Mouse (Mus musculus) intestine, embryonic 15.5 days (tissue): Measurements from ENCODE around the gene Nisch. TPM values are rescaled to one million over a fixed set of nuclear protein-coding genes. Genes with fewer than 3 reads are reported as not detected.

Experiments used
- ATAC-seq: fragments of 200-750 bp; cut with Nextera tagmentation; 2 replicates; pipeline ENCODE4 v1.8.0; 2017; ENCODE audit warnings: moderate TSS enrichment, moderate library complexity
- H3K27ac ChIP-seq: fragments of 300-500 bp; sonication (generic); 2 replicates; pipeline ENCODE4 v1.5.1; 2015; ENCODE audit warnings: mild to moderate bottlenecking, inconsistent platforms
- H3K27me3 ChIP-seq: fragments of 300-500 bp; sonication (generic); replicated peaks from 2 replicates; pipeline ENCODE4 v1.6.1; 2015; ENCODE audit warnings: inconsistent platforms
- H3K36me3 ChIP-seq: fragments of 300-500 bp; sonication (generic); 2 replicates; pipeline ENCODE4 v1.6.1; 2015; ENCODE audit warnings: inconsistent platforms
- H3K4me1 ChIP-seq: fragments of 300-500 bp; sonication (generic); replicated peaks from 2 replicates; pipeline ENCODE4 v1.6.1; 2015; ENCODE audit warnings: inconsistent platforms
- H3K4me2 ChIP-seq: fragments of 300-500 bp; sonication (generic); replicated peaks from 2 replicates; pipeline ENCODE4 v1.6.1; 2015; ENCODE audit warnings: mild to moderate bottlenecking, inconsistent platforms
- H3K4me3 ChIP-seq: fragments of 300-500 bp; sonication (generic); replicated peaks from 2 replicates; pipeline ENCODE4 v1.5.1; 2015; ENCODE audit warnings: inconsistent platforms
- H3K9ac ChIP-seq: fragments of 300-500 bp; sonication (generic); 2 replicates; pipeline ENCODE4 v1.6.1; 2015; ENCODE audit warnings: inconsistent platforms
- H3K9me3 ChIP-seq: fragments of 300-500 bp; sonication (generic); 2 replicates; pipeline ENCODE4 v1.6.1; 2016; ENCODE audit warnings: inconsistent platforms
- WGBS: fragments of 180-500 bp; shearing (Covaris S2); methylation state at CpG from one replicate; pipeline ENCODE4 v1.1.7; 2015; 5-methylcytosine and 5-hydroxymethylcytosine counted together
- polyA plus RNA-seq: library from polyadenylated mRNA; unstranded; fragments of >200 nt; fragmentation: Nextera tagmentation; extraction: Ambion mirVana; gene quantifications from 2 replicates; pipeline ENCODE4 v1.2.1, GENCODE M21; 2015

The Nisch gene
- polyA plus RNA-seq, 1 experiment from 2014 or later, result 280 TPM

- Histone ChIP-seq H3K4me3 (no peak overlapping the region), H3K9ac (no peak overlapping the region), H3K9me3 (no peaks in the 10 kb centered on the region), H3K27me3 (no peaks in the 10 kb centered on the region), H3K27ac (no peak overlapping the region), H3K4me2 (no peak overlapping the region), H3K4me1 (0 out of 2 replicates have a peak, but pooled peaks cover 11% of the 10 kb centered on the region), H3K36me3 (peaks cover 30% of the 10 kb centered on the region)
- 0 out of 2 replicates have a peak, but pooled peaks have one; percentile 39 for ATAC-seq
- 73% methylated on average over 16 of the region's 16 CpGs for WGBS
These were observed 18.9 kb downstream of the Nisch start for GRCm38 (mm10) chr14:31197547-31198516.

GRCm38 (mm10) chr14:31195968-31196367 is 20.8 kb downstream of the Nisch start:
- no peak for ATAC-seq
- Histone ChIP-seq H3K27ac (no peak overlapping the region), H3K36me3 (peaks cover 34% of the 10 kb centered on the region)

GRCm38 (mm10) chr14:31195521-31195920 is 21.2 kb downstream of the Nisch start:
- no peak overlapping the region for H3K4me2 ChIP-seq
- ATAC-seq, result no peak
- H3K9ac ChIP-seq, result no peak overlapping the region
- 89% methylated on average over 4 of the region's 4 CpGs for WGBS
- 0 out of 2 replicates have a peak, but pooled peaks cover 11% of the 10 kb centered on the region for H3K4me1 ChIP-seq
- H3K27ac ChIP-seq, result no peak overlapping the region
- H3K27me3 ChIP-seq, result no peaks in the 10 kb centered on the region
- H3K9me3 ChIP-seq, result no peaks in the 10 kb centered on the region
- no peak overlapping the region for H3K4me3 ChIP-seq
- H3K36me3 ChIP-seq, result peaks cover 34% of the 10 kb centered on the region

More at GRCm38 (mm10) chr14:31195968-31196367, 20.8 kb downstream of the Nisch start:
- Histone ChIP-seq H3K9me3 (no peaks in the 10 kb centered on the region), H3K4me1 (0 out of 2 replicates have a peak, but pooled peaks cover 11% of the 10 kb centered on the region), H3K27me3 (no peaks in the 10 kb centered on the region), H3K9ac (no peak overlapping the region), H3K4me3 (no peak overlapping the region), H3K4me2 (no peak overlapping the region)

- Histone ChIP-seq H3K9ac (no peak overlapping the region), H3K27ac (no peak overlapping the region)
- 62% methylated on average over 14 of the region's 14 CpGs for WGBS
These were observed 21.7 kb downstream of the Nisch start for GRCm38 (mm10) chr14:31194891-31195513.

GRCm38 (mm10) chr14:31194441-31194840 is 22.3 kb downstream of the Nisch start:
- H3K36me3 ChIP-seq, result peaks cover 34% of the 10 kb centered on the region
- no peak overlapping the region for H3K4me2 ChIP-seq
- ATAC-seq, result no peak

More at GRCm38 (mm10) chr14:31194891-31195513, 21.7 kb downstream of the Nisch start:
- H3K4me1 ChIP-seq, result 0 out of 2 replicates have a peak, but pooled peaks cover 11% of the 10 kb centered on the region
- H3K4me3 ChIP-seq, result no peak overlapping the region
- no peaks in the 10 kb centered on the region for H3K9me3 ChIP-seq
- H3K27me3 ChIP-seq, result no peaks in the 10 kb centered on the region
- H3K4me2 ChIP-seq, result no peak overlapping the region
- H3K36me3 ChIP-seq, result peaks cover 34% of the 10 kb centered on the region
- peak; percentile 18; the same call in 1 of the 2 replicates for ATAC-seq

GRCm38 (mm10) chr14:31193791-31194190 is 23.0 kb downstream of the Nisch start:
- no peak for ATAC-seq
- 67% methylated on average over 7 of the region's 7 CpGs for WGBS
- H3K9me3 ChIP-seq, result no peaks in the 10 kb centered on the region
- no peak overlapping the region for H3K4me2 ChIP-seq
- H3K4me1 ChIP-seq, result 0 out of 2 replicates have a peak, but pooled peaks cover 8% of the 10 kb centered on the region
- H3K4me3 ChIP-seq, result no peak overlapping the region
- H3K27me3 ChIP-seq, result no peaks in the 10 kb centered on the region
- no peak overlapping the region for H3K27ac ChIP-seq
- peaks cover 39% of the 10 kb centered on the region for H3K36me3 ChIP-seq
- H3K9ac ChIP-seq, result no peak overlapping the region

More at GRCm38 (mm10) chr14:31194441-31194840, 22.3 kb downstream of the Nisch start:
- no peaks in the 10 kb centered on the region for H3K9me3 ChIP-seq
- no peak overlapping the region for H3K4me3 ChIP-seq
- H3K9ac ChIP-seq, result no peak overlapping the region
- H3K27me3 ChIP-seq, result no peaks in the 10 kb centered on the region
- whole genome bisulfite sequencing, result 84% methylated on average over 2 of the region's 2 CpGs
- 0 out of 2 replicates have a peak, but pooled peaks cover 11% of the 10 kb centered on the region for H3K4me1 ChIP-seq
- H3K27ac ChIP-seq, result no peak overlapping the region

GRCm38 (mm10) chr14:31191936-31192335 is 24.8 kb downstream of the Nisch start:
- no peak overlapping the region for H3K9ac ChIP-seq
- H3K4me1 ChIP-seq, result 0 out of 2 replicates have a peak, but pooled peaks cover 6% of the 10 kb centered on the region
- no peak for ATAC-seq
- 71% methylated on average over 2 of the region's 2 CpGs for WGBS
- no peak overlapping the region for H3K27ac ChIP-seq
- H3K27me3 ChIP-seq, result no peaks in the 10 kb centered on the region
- no peak overlapping the region for H3K4me2 ChIP-seq
- H3K36me3 ChIP-seq, result peaks cover 52% of the 10 kb centered on the region
- H3K9me3 ChIP-seq, result no peaks in the 10 kb centered on the region
- no peak overlapping the region for H3K4me3 ChIP-seq

- 86% methylated on average over 3 of the region's 3 CpGs for WGBS
- H3K4me3 ChIP-seq, result no peak overlapping the region
- no peak overlapping the region for H3K27ac ChIP-seq
- H3K36me3 ChIP-seq, result peaks cover 70% of the 10 kb centered on the region
- no peak overlapping the region for H3K4me2 ChIP-seq
- H3K9me3 ChIP-seq, result no peaks in the 10 kb centered on the region
- H3K4me1 ChIP-seq, result no peaks in the 10 kb centered on the region
- no peak for ATAC-seq
- H3K27me3 ChIP-seq, result no peaks in the 10 kb centered on the region
- no peak overlapping the region for H3K9ac ChIP-seq
These were observed 27.4 kb downstream of the Nisch start for GRCm38 (mm10) chr14:31189348-31189747.

GRCm38 (mm10) chr14:31188771-31189181 is 28.0 kb downstream of the Nisch start:
- 68% methylated on average over 6 of the region's 6 CpGs for WGBS
- Histone ChIP-seq H3K4me2 (no peak overlapping the region), H3K9ac (no peak overlapping the region), H3K27me3 (no peaks in the 10 kb centered on the region), H3K9me3 (no peaks in the 10 kb centered on the region), H3K4me1 (no peaks in the 10 kb centered on the region), H3K4me3 (no peak overlapping the region), H3K27ac (no peak overlapping the region), H3K36me3 (peaks cover 75% of the 10 kb centered on the region)
- peak; percentile 36; the same call in 1 of the 2 replicates for ATAC-seq

- no peaks in the 10 kb centered on the region for H3K27me3 ChIP-seq
- WGBS, result 86% methylated on average over 4 of the region's 4 CpGs
- peaks cover 73% of the 10 kb centered on the region for H3K36me3 ChIP-seq
- no peaks in the 10 kb centered on the region for H3K9me3 ChIP-seq
- ATAC-seq, result no peak
- H3K4me3 ChIP-seq, result no peak overlapping the region
- no peaks in the 10 kb centered on the region for H3K4me1 ChIP-seq
- no peak overlapping the region for H3K9ac ChIP-seq
- H3K27ac ChIP-seq, result no peak overlapping the region
- H3K4me2 ChIP-seq, result no peak overlapping the region
These were observed 30.1 kb downstream of the Nisch start for GRCm38 (mm10) chr14:31186656-31187055.

- WGBS, result 92% methylated on average over 12 of the region's 12 CpGs
- Histone ChIP-seq H3K27ac (no peak overlapping the region), H3K36me3 (peaks cover 75% of the 10 kb centered on the region), H3K4me2 (no peak overlapping the region), H3K27me3 (no peaks in the 10 kb centered on the region), H3K4me1 (no peaks in the 10 kb centered on the region), H3K4me3 (no peak overlapping the region), H3K9ac (no peak overlapping the region), H3K9me3 (no peaks in the 10 kb centered on the region)
- ATAC-seq, result no peak
These were observed 32.6 kb downstream of the Nisch start for GRCm38 (mm10) chr14:31184195-31184594.

GRCm38 (mm10) chr14:31183541-31183940 is 33.2 kb downstream of the Nisch start:
- Histone ChIP-seq H3K27ac (no peak overlapping the region), H3K4me3 (no peak overlapping the region), H3K4me2 (no peak overlapping the region), H3K9ac (no peak overlapping the region), H3K9me3 (no peaks in the 10 kb centered on the region), H3K4me1 (no peaks in the 10 kb centered on the region), H3K27me3 (no peaks in the 10 kb centered on the region), H3K36me3 (peaks cover 77% of the 10 kb centered on the region)
- no peak for ATAC-seq
- 86% methylated on average over 5 of the region's 5 CpGs for WGBS
